Mouse (Mus musculus) kidney, adult 2 months (tissue): ENCODE results near the gene Prcp.

ENCODE experiments used
- CTCF ChIP-seq: fragments of 200-500 bp; conservative IDR thresholded peaks from 2 replicates; pipeline ENCODE4 v1.5.1; 2011; ENCODE audit warnings: low read depth, mild to moderate bottlenecking, control low read depth, low read length, moderate library complexity, mixed read lengths; ENCODE audit not compliant: insufficient read depth, insufficient read length
- POLR2A ChIP-seq: fragments of 200-500 bp; IDR thresholded peaks from one replicate; pipeline ENCODE4 v1.6.1; 2011; ENCODE audit warnings: low read depth, low read length, control low read depth

- TF ChIP-seq CTCF: peak; percentile 11; the same call in 1 of the 2 replicates
- no peak for TF ChIP-seq POLR2A
Measured at GRCm38 (mm10) chr7:92866526-92866925, 7.7 kb upstream of the Prcp start.
